Mouse (Mus musculus) heart, adult 2 months (tissue): ENCODE results near the gene Slc25a26.

Experiments used
- CTCF ChIP-seq: fragments of 200-600 bp; IDR thresholded peaks from 2 replicates; pipeline ENCODE4 v1.8.1; 2022; ENCODE audit warnings: antibody characterized with exemption, mild to moderate bottlenecking, moderate library complexity
- POLR2A ChIP-seq: fragments of 200-500 bp; IDR thresholded peaks from 2 replicates; pipeline ENCODE4 v1.6.1; 2011; ENCODE audit warnings: mild to moderate bottlenecking, low read depth, low read length, control low read depth; ENCODE audit not compliant: insufficient read depth

GRCm38 (mm10) chr6:94604546-94604945 is 104.4 kb downstream of the Slc25a26 start:
- no peak for TF ChIP-seq POLR2A
- TF ChIP-seq CTCF, result no peak
